Mouse (Mus musculus) thymus, adult 18-20 months (tissue): ENCODE measurements around the gene Adal.

Experiments used
- DNase-seq, 2 experiments: peaks; one replicate each; pipeline ENCODE4 v3.0.0; 2022; ENCODE audit warnings: mixed read lengths in 2 of 2

Gene Adal

DNA sequence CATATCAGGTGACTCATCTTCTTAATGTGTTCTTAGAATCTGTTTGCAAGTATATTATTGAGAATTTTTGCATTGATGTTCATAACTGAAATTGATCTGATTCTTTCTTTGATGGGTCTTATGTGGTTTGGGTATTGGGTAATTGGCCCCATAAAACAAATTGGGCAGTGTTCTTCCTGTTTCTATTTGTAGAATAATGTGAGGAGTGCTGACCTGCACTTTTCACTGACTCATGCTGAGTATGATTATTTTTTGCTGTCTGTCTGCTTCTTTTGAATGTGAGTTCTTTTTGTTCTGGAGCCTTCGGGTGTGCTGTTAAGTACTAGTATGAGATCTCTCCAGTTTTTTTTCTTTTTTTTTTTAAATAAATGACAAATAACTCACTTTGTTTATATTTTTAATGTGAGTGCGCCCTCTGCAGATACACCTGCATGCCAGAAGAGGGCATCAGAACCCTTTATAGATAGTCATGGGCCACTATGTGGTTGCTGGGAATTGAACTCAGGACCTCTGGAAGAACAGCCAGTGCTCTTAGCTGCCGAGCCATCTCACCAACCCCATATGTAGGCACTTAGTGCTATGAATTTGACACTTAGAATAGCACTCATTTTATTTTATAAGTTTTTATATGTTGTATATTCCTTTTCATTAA is 38.7 kb downstream of the Adal start:
- no peak for DNase-seq

DNA sequence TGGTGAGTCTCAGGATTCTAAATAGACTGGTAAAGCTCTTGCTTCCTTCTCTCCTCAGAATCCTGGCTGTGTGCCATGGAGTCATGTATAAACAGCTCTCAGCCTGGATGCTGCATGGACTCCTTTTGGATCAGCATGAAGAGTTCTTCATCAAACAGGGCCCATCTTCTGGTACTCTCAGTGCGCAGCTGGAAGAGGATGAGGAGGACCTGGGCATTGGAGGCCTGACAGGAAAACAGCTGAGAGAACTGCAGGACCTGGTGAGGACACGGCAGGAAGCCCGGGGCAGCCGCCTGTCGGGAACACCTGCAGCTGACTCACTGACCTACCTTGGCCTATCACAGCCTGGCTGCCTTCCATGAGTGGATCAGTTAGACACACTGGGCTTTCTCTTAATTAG is 43.2 kb downstream of the Adal start:
- no peak for DNase-seq

DNA sequence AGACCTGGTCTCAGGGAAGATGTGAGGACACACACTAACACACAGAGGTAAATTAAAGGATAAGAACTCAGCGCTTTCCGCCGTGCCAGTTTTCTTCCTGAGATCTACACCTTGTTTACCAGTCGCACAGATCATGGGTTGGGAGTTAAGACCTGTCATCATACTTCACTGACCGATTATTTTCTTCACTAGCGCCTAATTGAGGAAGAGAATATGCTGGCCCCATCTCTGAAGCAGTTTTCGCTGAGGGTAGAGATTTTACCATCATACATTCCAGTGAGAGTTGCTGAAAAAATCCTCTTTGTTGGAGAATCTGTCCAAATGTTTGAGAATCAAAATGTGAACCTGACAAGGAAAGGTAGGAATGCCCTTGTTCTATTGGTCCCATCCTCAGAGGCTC is 43.9 kb downstream of the Adal start:
- DNase-seq, result no peak

GRCm38 (mm10) chr2:121188530-121188929 is 48.3 kb downstream of the Adal start:
- DNase-seq, result no peak

DNA sequence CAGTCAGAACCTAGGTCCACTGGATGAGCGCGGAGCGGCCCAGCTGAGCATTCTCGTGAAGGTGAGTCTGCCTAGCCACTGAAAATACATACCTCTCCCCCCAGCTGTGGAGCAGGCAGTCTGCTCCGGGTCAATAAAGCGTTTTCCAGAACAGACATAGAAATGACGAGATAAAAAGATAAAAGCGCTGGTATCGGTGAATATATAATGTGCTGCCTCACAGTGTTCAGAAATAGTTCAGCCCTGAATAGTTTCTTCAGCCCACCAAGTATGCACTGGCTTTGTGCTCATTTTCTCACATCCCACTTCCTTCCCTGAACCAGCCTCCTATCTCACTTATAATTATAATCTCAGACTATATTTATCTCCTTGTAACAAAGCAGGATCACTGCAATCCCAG is 55.2 kb downstream of the Adal start:
- DNase-seq, result no peak

DNA sequence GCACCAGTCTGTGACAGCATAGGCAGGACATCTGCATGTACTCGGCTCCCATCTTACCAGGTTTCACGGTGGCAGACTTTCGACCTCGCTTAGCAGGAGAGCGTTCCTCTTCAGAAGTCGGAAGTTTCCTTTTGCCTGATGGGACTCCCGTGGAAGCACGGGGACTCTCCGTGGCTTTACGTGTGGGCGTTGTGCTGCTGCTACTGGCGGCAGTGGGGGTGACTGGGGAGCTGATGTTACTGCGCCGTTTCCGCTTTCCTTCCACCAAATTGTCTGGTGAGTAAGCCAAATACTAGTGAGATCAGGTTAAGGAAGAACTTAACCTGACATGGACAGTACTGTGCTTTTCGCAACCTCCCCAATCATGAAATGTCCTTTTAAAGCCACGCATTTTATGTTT is 64.0 kb downstream of the Adal start:
- no peak for DNase-seq
